Mouse (Mus musculus): ENCODE data around the gene Hpcal4. TPM values are rescaled to one million over a fixed set of nuclear protein-coding genes. Genes with fewer than 3 reads are reported as not detected.

The Hpcal4 gene
- polyA plus RNA-seq, 1 experiment from 2014 or later = 1.1 TPM

DNA sequence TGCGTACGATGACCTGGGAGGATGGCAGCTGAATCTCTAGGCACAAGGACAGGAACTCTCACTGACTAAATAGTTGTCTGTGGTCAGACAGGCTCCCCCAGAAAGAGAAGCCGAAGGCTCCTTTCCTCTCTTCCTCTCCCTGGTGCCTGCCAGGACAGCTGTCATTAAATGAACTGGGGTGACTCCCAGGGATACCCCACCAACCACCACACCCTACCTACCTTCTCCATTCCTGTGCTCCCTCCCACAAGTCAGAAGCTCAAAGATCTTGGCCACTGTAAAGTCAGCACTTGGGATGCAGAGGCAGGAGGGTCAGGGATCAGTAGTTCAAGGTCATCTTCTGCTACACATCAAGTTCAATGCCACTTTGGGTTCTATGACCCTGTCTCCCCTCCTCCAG is 49.8 kb downstream of the Hpcal4 start:
- no peak overlapping the region for H3K27ac ChIP-seq (replicated peaks in 1 of 2; ENCODE audit: control insufficient read depth in 1 of 2, insufficient read depth in 1 of 2, low read depth in 2 of 2, low read length in 2 of 2)
- ATAC-seq (ENCODE audit: insufficient number of reproducible peaks, insufficient read depth, low FRiP score, low read depth) = no peak
- no peaks in the 10 kb centered on the region for H3K36me3 ChIP-seq (ENCODE audit: control insufficient read depth, insufficient read depth, low read length)
- 74% methylated on average over 3 of the region's 3 CpGs for WGBS
- no peaks in the 10 kb centered on the region for H3K9me3 ChIP-seq (ENCODE audit: control insufficient read depth, low read length)
- H3K4me1 ChIP-seq (ENCODE audit: control insufficient read depth in 2 of 2, insufficient read depth in 2 of 2, low read length in 2 of 2) = peaks cover 11 to 32% of the 10 kb centered on the region in 2 experiments
- H3K4me3 ChIP-seq (ENCODE audit: control insufficient read depth in 1 of 2, insufficient read depth in 1 of 2, low read depth in 1 of 2, low read length in 2 of 2) = no peak overlapping the region
- no peak overlapping the region for H3K9ac ChIP-seq (ENCODE audit: low read length)
- peak overlapping the region; percentile 91 for H3K4me2 ChIP-seq (ENCODE audit: low read length)
- no peaks in the 10 kb centered on the region for H3K27me3 ChIP-seq (ENCODE audit: control insufficient read depth, insufficient read depth, low read length)

- Histone ChIP-seq H3K4me2 (ENCODE audit: low read length) (peak within 1 kb of the TSS; percentile 91), H3K9ac (ENCODE audit: low read length) (peak within 1 kb of the TSS; percentile 78), H3K36me3 (ENCODE audit: control insufficient read depth, insufficient read depth, low read length) (no peaks in the 10 kb centered on the region), H3K9me3 (ENCODE audit: control insufficient read depth, low read length) (no peaks in the 10 kb centered on the region), H3K4me3 (ENCODE audit: control insufficient read depth in 1 of 2, insufficient read depth in 1 of 2, low read depth in 1 of 2, low read length in 2 of 2) (peak within 1 kb of the TSS; percentile 47 to 59), H3K27me3 (ENCODE audit: control insufficient read depth, insufficient read depth, low read length) (no peaks in the 10 kb centered on the region), H3K4me1 (ENCODE audit: control insufficient read depth in 2 of 2, insufficient read depth in 2 of 2, low read length in 2 of 2) (peaks cover 4 to 32% of the 10 kb centered on the region in 2 experiments), H3K27ac (replicated peaks in 1 of 2; ENCODE audit: control insufficient read depth in 1 of 2, insufficient read depth in 1 of 2, low read depth in 2 of 2, low read length in 2 of 2) (peak within 1 kb of the TSS in 1 of 2 experiments; percentile 33; a peak in 1 of 4 replicates)
- 2% methylated on average over 52 of the region's 52 CpGs for WGBS
- ATAC-seq (ENCODE audit: insufficient number of reproducible peaks, insufficient read depth, low FRiP score, low read depth) = peak; percentile 57
These were observed 50.6 kb downstream of the Hpcal4 start, which contains the start of gene Heyl for GRCm38 (mm10) chr4:123233492-123234084. Gene Heyl, plus strand, starts transcription at chr4:123233556.

GRCm38 (mm10) chr4:123235835-123236430 is 52.9 kb downstream of the Hpcal4 start:
- ATAC-seq (ENCODE audit: insufficient number of reproducible peaks, insufficient read depth, low FRiP score, low read depth) = no peak
- WGBS = 75% methylated on average over 9 of the region's 9 CpGs
- H3K9me3 ChIP-seq (ENCODE audit: control insufficient read depth, low read length) = no peaks in the 10 kb centered on the region
- H3K27ac ChIP-seq (replicated peaks in 1 of 2; ENCODE audit: control insufficient read depth in 1 of 2, insufficient read depth in 1 of 2, low read depth in 2 of 2, low read length in 2 of 2) = peak overlapping the region in 1 of 2 experiments; percentile 44; a peak in 1 of 4 replicates
- H3K4me2 ChIP-seq (ENCODE audit: low read length) = peak overlapping the region; percentile 91
- H3K4me1 ChIP-seq (ENCODE audit: control insufficient read depth in 2 of 2, insufficient read depth in 2 of 2, low read length in 2 of 2) = peaks cover 13 to 47% of the 10 kb centered on the region in 2 experiments
- H3K27me3 ChIP-seq (ENCODE audit: control insufficient read depth, insufficient read depth, low read length) = 0 out of 2 replicates have a peak, but pooled peaks cover 2% of the 10 kb centered on the region
- peak overlapping the region; percentile 47; the same call in 1 of the 2 replicates for H3K9ac ChIP-seq (ENCODE audit: low read length)
- no peak overlapping the region for H3K4me3 ChIP-seq (ENCODE audit: control insufficient read depth in 1 of 2, insufficient read depth in 1 of 2, low read depth in 1 of 2, low read length in 2 of 2)
- no peaks in the 10 kb centered on the region for H3K36me3 ChIP-seq (ENCODE audit: control insufficient read depth, insufficient read depth, low read length)

- ATAC-seq (ENCODE audit: insufficient number of reproducible peaks, insufficient read depth, low FRiP score, low read depth) = no peak
- H3K9me3 ChIP-seq (ENCODE audit: control insufficient read depth, low read length) = no peaks in the 10 kb centered on the region
- no peaks in the 10 kb centered on the region for H3K36me3 ChIP-seq (ENCODE audit: control insufficient read depth, insufficient read depth, low read length)
- peak overlapping the region; percentile 47; the same call in 1 of the 2 replicates for H3K9ac ChIP-seq (ENCODE audit: low read length)
- peaks cover 13 to 47% of the 10 kb centered on the region in 2 experiments for H3K4me1 ChIP-seq (ENCODE audit: control insufficient read depth in 2 of 2, insufficient read depth in 2 of 2, low read length in 2 of 2)
- WGBS = 80% methylated on average over 13 of the region's 13 CpGs
- no peak overlapping the region for H3K4me3 ChIP-seq (ENCODE audit: control insufficient read depth in 1 of 2, insufficient read depth in 1 of 2, low read depth in 1 of 2, low read length in 2 of 2)
- H3K27ac ChIP-seq (replicated peaks in 1 of 2; ENCODE audit: control insufficient read depth in 1 of 2, insufficient read depth in 1 of 2, low read depth in 2 of 2, low read length in 2 of 2) = peak overlapping the region in 1 of 2 experiments; percentile 70; a peak in 2 of 4 replicates
- 0 out of 2 replicates have a peak, but pooled peaks cover 2% of the 10 kb centered on the region for H3K27me3 ChIP-seq (ENCODE audit: control insufficient read depth, insufficient read depth, low read length)
- peak overlapping the region; percentile 91; the same call in 1 of the 2 replicates for H3K4me2 ChIP-seq (ENCODE audit: low read length)
These were observed 53.5 kb downstream of the Hpcal4 start for GRCm38 (mm10) chr4:123236431-123237031.

GRCm38 (mm10) chr4:123237386-123238266 is 54.6 kb downstream of the Hpcal4 start:
- H3K9ac ChIP-seq (ENCODE audit: low read length) = no peak overlapping the region
- H3K4me2 ChIP-seq (ENCODE audit: low read length) = no peak overlapping the region
- 59% methylated on average over 6 of the region's 6 CpGs for WGBS
- H3K36me3 ChIP-seq (ENCODE audit: control insufficient read depth, insufficient read depth, low read length) = 0 out of 2 replicates have a peak, but pooled peaks cover 3% of the 10 kb centered on the region
- H3K27me3 ChIP-seq (ENCODE audit: control insufficient read depth, insufficient read depth, low read length) = 0 out of 2 replicates have a peak, but pooled peaks cover 2% of the 10 kb centered on the region
- H3K9me3 ChIP-seq (ENCODE audit: control insufficient read depth, low read length) = no peaks in the 10 kb centered on the region
- H3K4me1 ChIP-seq (ENCODE audit: control insufficient read depth in 2 of 2, insufficient read depth in 2 of 2, low read length in 2 of 2) = peaks cover 13 to 47% of the 10 kb centered on the region in 2 experiments
- H3K4me3 ChIP-seq (ENCODE audit: control insufficient read depth in 1 of 2, insufficient read depth in 1 of 2, low read depth in 1 of 2, low read length in 2 of 2) = no peak overlapping the region
- H3K27ac ChIP-seq (replicated peaks in 1 of 2; ENCODE audit: control insufficient read depth in 1 of 2, insufficient read depth in 1 of 2, low read depth in 2 of 2, low read length in 2 of 2) = peak overlapping the region; percentile 40 to 70; a peak in 3 of 4 replicates
- peak; percentile 34; the same call in 1 of the 2 replicates for ATAC-seq (ENCODE audit: insufficient number of reproducible peaks, insufficient read depth, low FRiP score, low read depth)

GRCm38 (mm10) chr4:123239361-123240203 is 56.6 kb downstream of the Hpcal4 start:
- Histone ChIP-seq H3K4me3 (ENCODE audit: control insufficient read depth in 1 of 2, insufficient read depth in 1 of 2, low read depth in 1 of 2, low read length in 2 of 2) (peak overlapping the region; percentile 34 to 38), H3K36me3 (ENCODE audit: control insufficient read depth, insufficient read depth, low read length) (peaks cover 8% of the 10 kb centered on the region; the same call in 1 of the 2 replicates), H3K27ac (replicated peaks in 1 of 2; ENCODE audit: control insufficient read depth in 1 of 2, insufficient read depth in 1 of 2, low read depth in 2 of 2, low read length in 2 of 2) (peak overlapping the region; percentile 57 to 58), H3K9ac (ENCODE audit: low read length) (peak overlapping the region; percentile 72), H3K27me3 (ENCODE audit: control insufficient read depth, insufficient read depth, low read length) (0 out of 2 replicates have a peak, but pooled peaks cover 2% of the 10 kb centered on the region), H3K4me2 (ENCODE audit: low read length) (peak overlapping the region; percentile 83), H3K9me3 (ENCODE audit: control insufficient read depth, low read length) (no peaks in the 10 kb centered on the region), H3K4me1 (ENCODE audit: control insufficient read depth in 2 of 2, insufficient read depth in 2 of 2, low read length in 2 of 2) (peaks cover 15 to 36% of the 10 kb centered on the region in 2 experiments)
- ATAC-seq (ENCODE audit: insufficient number of reproducible peaks, insufficient read depth, low FRiP score, low read depth) = peak; percentile 28
- 9% methylated on average over 54 of the region's 58 CpGs for WGBS
